Mouse (Mus musculus): ENCODE data around the gene Ccdc162.

Gene Ccdc162

GRCm38 (mm10) chr10:41580441-41580840, 136.0 kb downstream of the Ccdc162 start:
- DNase-seq (ENCODE audit: low read depth in 1 of 2, low spot score in 2 of 2): no peak

- no peak for DNase-seq (ENCODE audit: low read depth in 1 of 2, low spot score in 2 of 2)
Observed at GRCm38 (mm10) chr10:41578541-41578940, 137.9 kb downstream of the Ccdc162 start.

- no peak for DNase-seq (ENCODE audit: low read depth in 1 of 2, low spot score in 2 of 2)
Observed at GRCm38 (mm10) chr10:41576328-41576833, 140.1 kb downstream of the Ccdc162 start.

GRCm38 (mm10) chr10:41575451-41576327, 140.7 kb downstream of the Ccdc162 start:
- no peak for DNase-seq (ENCODE audit: low read depth in 1 of 2, low spot score in 2 of 2)

- peak; percentile 54 to 60 for DNase-seq (ENCODE audit: low read depth in 1 of 2, low spot score in 2 of 2)
Observed at GRCm38 (mm10) chr10:41573190-41573589, 143.2 kb downstream of the Ccdc162 start.

- no peak for DNase-seq (ENCODE audit: low read depth in 1 of 2, low spot score in 2 of 2)
Observed at GRCm38 (mm10) chr10:41572274-41572673, 144.2 kb downstream of the Ccdc162 start.

GRCm38 (mm10) chr10:41571065-41571464, 145.4 kb downstream of the Ccdc162 start:
- DNase-seq (ENCODE audit: low read depth in 1 of 2, low spot score in 2 of 2): peak; percentile 29 to 38

- DNase-seq (ENCODE audit: low read depth in 1 of 2, low spot score in 2 of 2): no peak
Observed at GRCm38 (mm10) chr10:41568306-41568705, 148.1 kb downstream of the Ccdc162 start.

GRCm38 (mm10) chr10:41565141-41565540, 151.3 kb downstream of the Ccdc162 start:
- no peak for DNase-seq (ENCODE audit: low read depth in 1 of 2, low spot score in 2 of 2)

- no peak for DNase-seq (ENCODE audit: low read depth in 1 of 2, low spot score in 2 of 2)
Observed at GRCm38 (mm10) chr10:41561701-41562395, 154.6 kb downstream of the Ccdc162 start.

GRCm38 (mm10) chr10:41558401-41558800, 158.0 kb downstream of the Ccdc162 start:
- no peak for DNase-seq (ENCODE audit: low read depth in 1 of 2, low spot score in 2 of 2)

GRCm38 (mm10) chr10:41555081-41555480, 161.4 kb downstream of the Ccdc162 start:
- no peak for DNase-seq (ENCODE audit: low read depth in 1 of 2, low spot score in 2 of 2)

- no peak for DNase-seq (ENCODE audit: low read depth in 1 of 2, low spot score in 2 of 2)
Observed at GRCm38 (mm10) chr10:41553711-41554110, 162.7 kb downstream of the Ccdc162 start.

GRCm38 (mm10) chr10:41552847-41553589, 163.4 kb downstream of the Ccdc162 start:
- DNase-seq (ENCODE audit: low read depth in 1 of 2, low spot score in 2 of 2): no peak

- no peak for DNase-seq (ENCODE audit: low read depth in 1 of 2, low spot score in 2 of 2)
Observed at GRCm38 (mm10) chr10:41552319-41552718, 164.1 kb downstream of the Ccdc162 start.

GRCm38 (mm10) chr10:41550711-41551110, 165.7 kb downstream of the Ccdc162 start:
- DNase-seq (ENCODE audit: low read depth in 1 of 2, low spot score in 2 of 2): no peak

- no peak for DNase-seq (ENCODE audit: low read depth in 1 of 2, low spot score in 2 of 2)
Observed at GRCm38 (mm10) chr10:41546396-41547165, 169.9 kb downstream of the Ccdc162 start.

GRCm38 (mm10) chr10:41545224-41545755, 171.1 kb downstream of the Ccdc162 start:
- DNase-seq (ENCODE audit: low read depth in 1 of 2, low spot score in 2 of 2): no peak

- no peak for DNase-seq (ENCODE audit: low read depth in 1 of 2, low spot score in 2 of 2)
Observed at GRCm38 (mm10) chr10:41544481-41545190, 171.8 kb downstream of the Ccdc162 start.

GRCm38 (mm10) chr10:41543844-41544243, 172.6 kb downstream of the Ccdc162 start:
- DNase-seq (ENCODE audit: low read depth in 1 of 2, low spot score in 2 of 2): no peak

Data from monocyte, adult 2 months (primary cell).